14 mouse cellular contexts compared by ENCODE assay signal in the genomic region with DNA sequence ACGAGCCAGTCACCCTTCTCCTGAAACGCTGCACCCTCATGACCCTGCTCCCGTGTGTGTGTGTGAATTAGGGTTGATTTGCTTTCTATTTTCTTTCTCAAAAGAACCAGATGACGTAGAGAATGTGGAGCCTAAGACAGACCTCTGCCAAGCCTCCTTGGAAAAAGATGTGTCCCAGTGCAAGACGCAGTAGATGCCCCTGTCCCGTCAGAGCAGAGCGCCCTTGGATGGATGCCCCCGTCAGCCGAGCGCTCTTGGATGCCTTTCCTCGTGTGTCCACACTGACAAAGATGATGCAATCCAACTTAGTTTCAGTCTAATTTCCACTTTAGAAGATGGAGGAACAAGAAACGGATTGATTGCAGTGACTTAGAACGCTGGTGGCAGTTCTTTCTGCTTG. TPM values are rescaled to one million over a fixed set of nuclear protein-coding genes. Genes with fewer than 3 reads are reported as not detected.
"Had no signal": no experiment of that assay in that cellular context is flagged by ENCODE, and none has a peak within 500 bp of the region (broad histone marks: within the 10 kb centered on the region; RNA-seq: fewer than 3 reads in every experiment).

No protein-coding gene starts in this region.

- H3K9me3 ChIP-seq: liver, embryonic 13.5 days; midbrain, embryonic 10.5 days; midbrain, embryonic 13.5 days had no signal

- H3K4me1 ChIP-seq: liver, embryonic 13.5 days; midbrain, embryonic 10.5 days; midbrain, embryonic 13.5 days had no signal

- H3K27ac ChIP-seq: kidney, postnatal 0 days; layer of hippocampus, adult 2 months; liver, embryonic 13.5 days; midbrain, embryonic 10.5 days; midbrain, embryonic 13.5 days; stomach, postnatal 0 days had no signal

- ATAC-seq: intestine, postnatal 0 days; midbrain, embryonic 13.5 days had no signal

- H3K27me3 ChIP-seq: liver, embryonic 13.5 days; megakaryocyte, embryonic 14.5 days; midbrain, embryonic 13.5 days had no signal

- H3K4me3 ChIP-seq: layer of hippocampus, adult 2 months; liver, embryonic 13.5 days; megakaryocyte, embryonic 14.5 days; midbrain, embryonic 10.5 days; midbrain, embryonic 13.5 days had no signal

- H3K4me2 ChIP-seq: liver, embryonic 13.5 days; midbrain, embryonic 13.5 days had no signal

- H3K9ac ChIP-seq: liver, embryonic 13.5 days; midbrain, embryonic 13.5 days had no signal

- DNase-seq: kidney, postnatal 25 days; layer of hippocampus, adult 9-11 months; liver, embryonic 13.5 days; thymus, adult 2 months; thymus, postnatal 14 days; thymus, postnatal 4 days had no signal

RNA-seq across cellular contexts. Expression of gene Slc9b2, which starts 34.5 kb away (rescaled TPM):
- polyA plus RNA-seq: liver, adult 2 months had no signal
